Comparison of ENCODE assay signal across 30 mouse cellular contexts in genomic region chr12:76261556-76261955, GRCm38 (mm10). TPM values are rescaled to one million over a fixed set of nuclear protein-coding genes. Genes with fewer than 3 reads are reported as not detected.
"Had no signal": no experiment of that assay in that cellular context is flagged by ENCODE, and none has a peak within 500 bp of the region (broad histone marks: within the 10 kb centered on the region; RNA-seq: fewer than 3 reads in every experiment).

No protein-coding gene starts in this region.

- H3K27ac ChIP-seq: kidney, postnatal 0 days; layer of hippocampus, adult 2 months; limb, embryonic 10.5 days; limb, embryonic 13.5 days; liver, embryonic 14.5 days; lung, embryonic 15.5 days; midbrain, embryonic 10.5 days; midbrain, embryonic 13.5 days; neural tube, embryonic 13.5 days had no signal

- H3K27me3 ChIP-seq: limb, embryonic 13.5 days; lung, embryonic 15.5 days; megakaryocyte, embryonic 14.5 days; midbrain, embryonic 13.5 days had no signal

- DNase-seq: kidney, adult 18-20 months; kidney, adult 9 months; kidney, postnatal 25 days; layer of hippocampus, adult 9-11 months; lung, adult 18-20 months; lung, postnatal 10 days; lung, postnatal 36 days; thymus, adult 18-20 months; thymus, postnatal 36 days had no signal

- H3K9ac ChIP-seq: limb, embryonic 13.5 days; liver, embryonic 14.5 days; lung, embryonic 15.5 days; midbrain, embryonic 13.5 days; neural tube, embryonic 13.5 days had no signal

- H3K4me2 ChIP-seq: limb, embryonic 13.5 days; lung, embryonic 15.5 days; midbrain, embryonic 13.5 days; neural tube, embryonic 13.5 days had no signal

- H3K4me3 ChIP-seq: layer of hippocampus, adult 2 months; limb, embryonic 10.5 days; limb, embryonic 13.5 days; lung, embryonic 15.5 days; megakaryocyte, embryonic 14.5 days; midbrain, embryonic 10.5 days; midbrain, embryonic 13.5 days; myocyte; neural tube, embryonic 13.5 days had no signal

- H3K36me3 ChIP-seq: midbrain, embryonic 13.5 days; neural tube, embryonic 13.5 days had no signal

- ATAC-seq: midbrain, embryonic 13.5 days; midbrain, embryonic 16.5 days had no signal

- H3K9me3 ChIP-seq: limb, embryonic 10.5 days; limb, embryonic 13.5 days; lung, embryonic 15.5 days; megakaryocyte, embryonic 14.5 days; midbrain, embryonic 10.5 days; midbrain, embryonic 13.5 days; neural tube, embryonic 13.5 days had no signal

RNA-seq across cellular contexts. Expression of gene Tex21, which starts 15.0 kb away (rescaled TPM):
- total RNA-seq: layer of hippocampus, adult 2 months; layer of hippocampus, postnatal 25 days; left cerebral cortex, adult 18-20 months; left cerebral cortex, postnatal 25 days; neutrophil, adult 5-6 weeks had no signal
- polyA plus RNA-seq: large intestine, adult 2 months; limb, embryonic 10.5 days; lung, embryonic 15.5 days; midbrain, embryonic 10.5 days; midbrain, embryonic 13.5 days; midbrain, embryonic 16.5 days; myocyte; neural tube, embryonic 13.5 days; small intestine, adult 2 months; spleen, adult 2 months; stomach, embryonic 16.5 days; urinary bladder, adult 2 months had no signal
